Mouse (Mus musculus): ENCODE results near the gene Sptbn4. TPM values are rescaled to one million over a fixed set of nuclear protein-coding genes. Genes with fewer than 3 reads are reported as not detected.

Gene Sptbn4
- polyA plus RNA-seq, 1 experiment = 0.25 TPM

DNA sequence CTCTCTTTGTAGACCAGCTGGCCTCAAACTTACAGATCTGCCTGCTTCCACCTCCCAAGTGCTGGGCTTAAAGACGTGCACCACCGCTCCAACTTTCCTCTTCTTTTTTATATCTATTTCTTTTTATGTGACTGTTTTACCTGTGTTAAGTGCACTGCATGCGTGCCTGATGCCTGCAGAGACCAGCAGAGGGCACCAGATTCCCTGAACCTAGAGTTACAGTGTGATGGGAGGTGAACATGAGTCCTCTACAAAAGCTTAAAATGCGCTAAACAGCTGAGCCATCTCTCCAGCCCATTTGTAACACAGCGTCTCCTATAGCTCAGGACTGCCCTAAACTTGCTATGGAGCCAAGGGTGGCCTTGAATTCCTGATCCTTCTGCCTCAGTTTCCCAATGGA, 9.9 kb downstream of the Sptbn4 start:
- Histone ChIP-seq H3ac (ENCODE audit: control insufficient read depth, insufficient read length, low read depth) (no peak overlapping the region), H3K79me2 (ENCODE audit: control insufficient read depth, insufficient read depth) (no peaks in the 10 kb centered on the region), H3K36me3 (ENCODE audit: control insufficient read depth, insufficient read depth) (no peaks in the 10 kb centered on the region), H3K4me3 (ENCODE audit: insufficient read depth, poor library complexity, severe bottlenecking) (no peak overlapping the region), H3K79me3 (ENCODE audit: low read depth) (no peaks in the 10 kb centered on the region), H3K27me3 (ENCODE audit: control insufficient read depth, insufficient read depth, insufficient read length) (peaks cover 7% of the 10 kb centered on the region)
- TF ChIP-seq MYOD1 (IDR thresholded peaks at IDR 0.05; ENCODE audit: control insufficient read depth, insufficient read length, low read depth) (no peak), MYOG (IDR thresholded peaks at IDR 0.05; ENCODE audit: control insufficient read depth, extremely low read depth, insufficient read length) (no peak)

DNA sequence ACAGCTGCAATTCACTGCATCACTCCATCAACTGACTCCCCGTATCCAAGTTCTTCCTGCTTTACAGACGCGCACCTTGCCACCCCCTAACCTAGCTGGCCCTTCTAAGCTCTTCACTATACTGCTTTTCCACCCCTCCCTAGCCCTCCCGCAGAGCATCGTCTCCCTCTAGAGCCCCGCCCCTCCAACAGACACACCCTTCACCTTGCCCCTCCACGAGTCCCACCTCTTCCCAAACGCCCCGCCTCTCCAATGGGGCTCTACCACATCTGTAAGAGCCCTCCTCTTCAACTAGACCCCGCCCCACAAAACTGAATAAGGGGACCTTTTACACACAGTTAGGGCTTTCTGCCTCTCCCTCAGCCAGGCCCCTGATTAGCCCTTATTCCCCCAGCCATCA, 13.7 kb downstream of the Sptbn4 start:
- no peaks in the 10 kb centered on the region for H3K79me2 ChIP-seq (ENCODE audit: control insufficient read depth, insufficient read depth)
- H3K4me3 ChIP-seq (ENCODE audit: insufficient read depth, poor library complexity, severe bottlenecking) = no peak overlapping the region
- TF ChIP-seq MYOD1 (IDR thresholded peaks at IDR 0.05; ENCODE audit: control insufficient read depth, insufficient read length, low read depth) (no peak), FOSL1 (IDR thresholded peaks at IDR 0.05; ENCODE audit: insufficient read depth, low read length, poor library complexity, severe bottlenecking) (no peak), MAX (IDR thresholded peaks at IDR 0.05) (no peak)
- H3K27me3 ChIP-seq (ENCODE audit: control insufficient read depth, insufficient read depth, insufficient read length) = peaks cover 7% of the 10 kb centered on the region
- no peaks in the 10 kb centered on the region for H3K36me3 ChIP-seq (ENCODE audit: control insufficient read depth, insufficient read depth)
- no peaks in the 10 kb centered on the region for H3K79me3 ChIP-seq (ENCODE audit: low read depth)
- H3ac ChIP-seq (ENCODE audit: control insufficient read depth, insufficient read length, low read depth) = no peak overlapping the region

DNA sequence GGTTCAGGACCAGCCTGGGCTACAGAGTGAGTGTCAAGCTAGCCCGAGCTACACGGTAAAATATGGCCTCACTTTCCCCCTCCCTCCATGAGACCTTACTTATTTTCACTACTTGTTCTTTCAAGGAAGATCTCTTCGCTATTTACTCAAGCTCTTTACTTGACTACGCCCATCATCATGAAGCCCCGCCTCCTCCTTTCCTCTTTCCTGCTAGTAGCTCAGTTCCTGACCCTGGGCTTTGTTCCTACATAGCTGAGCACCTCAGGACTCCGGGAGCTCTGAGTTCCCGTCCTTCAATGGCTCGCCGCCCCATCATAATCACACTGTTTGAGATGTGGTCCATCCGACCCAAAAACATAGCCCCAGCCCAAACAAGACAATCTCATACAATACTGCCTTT, 14.1 kb downstream of the Sptbn4 start:
- peaks cover 7% of the 10 kb centered on the region for H3K27me3 ChIP-seq (ENCODE audit: control insufficient read depth, insufficient read depth, insufficient read length)
- no peaks in the 10 kb centered on the region for H3K79me3 ChIP-seq (ENCODE audit: low read depth)
- no peak overlapping the region for H3ac ChIP-seq (ENCODE audit: control insufficient read depth, insufficient read length, low read depth)
- no peaks in the 10 kb centered on the region for H3K36me3 ChIP-seq (ENCODE audit: control insufficient read depth, insufficient read depth)
- no peaks in the 10 kb centered on the region for H3K79me2 ChIP-seq (ENCODE audit: control insufficient read depth, insufficient read depth)
- TF ChIP-seq MYOD1 (IDR thresholded peaks at IDR 0.05; ENCODE audit: control insufficient read depth, insufficient read length, low read depth) (no peak), USF1 (IDR thresholded peaks at IDR 0.05; ENCODE audit: low read depth) (no peak), MYOG (IDR thresholded peaks at IDR 0.05; ENCODE audit: control insufficient read depth, extremely low read depth, insufficient read length) (no peak), FOSL1 (IDR thresholded peaks at IDR 0.05; ENCODE audit: insufficient read depth, low read length, poor library complexity, severe bottlenecking) (no peak), CTCF (IDR thresholded peaks at IDR 0.05; ENCODE audit: control insufficient read depth, insufficient read depth, insufficient read length) (no peak)
- no peak overlapping the region for H3K4me3 ChIP-seq (ENCODE audit: insufficient read depth, poor library complexity, severe bottlenecking)

DNA sequence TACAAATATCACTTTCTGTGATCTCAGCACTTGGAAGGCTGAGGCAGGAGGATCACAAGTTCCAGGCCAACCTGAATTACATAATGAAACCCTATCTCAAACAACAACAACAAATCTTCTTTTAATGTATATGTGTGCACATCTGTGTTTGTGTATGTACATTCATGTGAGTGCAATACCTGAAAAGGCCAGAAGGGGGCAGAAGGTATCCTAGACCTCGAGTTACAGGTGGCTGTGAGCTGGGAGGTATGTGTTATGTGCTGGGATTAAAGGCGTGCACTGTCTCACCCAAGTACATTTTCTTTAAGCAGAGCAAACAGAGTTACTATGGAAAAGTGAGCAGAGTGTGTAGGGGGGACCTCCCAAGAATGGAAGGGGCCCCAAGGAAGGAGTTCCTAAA, 18.4 kb downstream of the Sptbn4 start:
- Histone ChIP-seq H3K4me3 (ENCODE audit: insufficient read depth, poor library complexity, severe bottlenecking) (no peak overlapping the region), H3ac (ENCODE audit: control insufficient read depth, insufficient read length, low read depth) (no peak overlapping the region), H3K27me3 (ENCODE audit: control insufficient read depth, insufficient read depth, insufficient read length) (peaks cover 4% of the 10 kb centered on the region), H3K36me3 (ENCODE audit: control insufficient read depth, insufficient read depth) (no peaks in the 10 kb centered on the region), H3K79me2 (ENCODE audit: control insufficient read depth, insufficient read depth) (no peaks in the 10 kb centered on the region), H3K79me3 (ENCODE audit: low read depth) (no peaks in the 10 kb centered on the region)
- TF ChIP-seq USF1 (IDR thresholded peaks at IDR 0.05; ENCODE audit: low read depth) = no peak
- no peak for TF ChIP-seq MYOD1 (IDR thresholded peaks at IDR 0.05; ENCODE audit: control insufficient read depth, insufficient read length, low read depth)
- no peak for TF ChIP-seq CEBPB (IDR thresholded peaks at IDR 0.05; ENCODE audit: low read depth)
- TF ChIP-seq FOSL1 (IDR thresholded peaks at IDR 0.05; ENCODE audit: insufficient read depth, low read length, poor library complexity, severe bottlenecking) = no peak
- TF ChIP-seq MYOG (IDR thresholded peaks at IDR 0.05; ENCODE audit: control insufficient read depth, extremely low read depth, insufficient read length) = no peak
- no peak for TF ChIP-seq CTCF (IDR thresholded peaks at IDR 0.05; ENCODE audit: control insufficient read depth, insufficient read depth, insufficient read length)
- no peak for TF ChIP-seq MAX (IDR thresholded peaks at IDR 0.05)

DNA sequence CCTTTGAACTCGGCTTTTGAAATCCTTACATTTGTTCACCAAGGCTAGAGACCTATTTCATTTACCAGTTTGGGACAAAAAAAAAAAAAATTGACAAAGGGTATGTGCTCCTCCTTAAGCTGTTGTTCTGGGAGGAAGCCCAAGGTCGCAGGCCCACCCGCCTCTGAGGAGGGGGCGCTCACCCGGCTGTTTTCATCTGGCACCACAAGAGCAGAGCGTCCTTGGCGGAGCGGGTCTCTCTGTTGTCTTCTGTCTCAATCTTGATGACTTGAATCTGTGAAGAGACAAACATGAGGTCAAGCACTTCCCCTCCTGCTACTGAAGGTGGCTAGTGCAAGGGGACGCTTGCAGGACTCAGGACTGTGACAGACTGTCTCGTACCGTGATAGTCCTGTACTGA, 19.5 kb downstream of the Sptbn4 start:
- Histone ChIP-seq H3K36me3 (ENCODE audit: control insufficient read depth, insufficient read depth) (no peaks in the 10 kb centered on the region), H3K27me3 (ENCODE audit: control insufficient read depth, insufficient read depth, insufficient read length) (peaks cover 4% of the 10 kb centered on the region), H3K79me2 (ENCODE audit: control insufficient read depth, insufficient read depth) (no peaks in the 10 kb centered on the region), H3K79me3 (ENCODE audit: low read depth) (no peaks in the 10 kb centered on the region), H3K4me3 (ENCODE audit: insufficient read depth, poor library complexity, severe bottlenecking) (no peak overlapping the region), H3ac (ENCODE audit: control insufficient read depth, insufficient read length, low read depth) (no peak overlapping the region)
- TF ChIP-seq MYOD1 (IDR thresholded peaks at IDR 0.05; ENCODE audit: control insufficient read depth, insufficient read length, low read depth) (no peak), MYOG (IDR thresholded peaks at IDR 0.05; ENCODE audit: control insufficient read depth, extremely low read depth, insufficient read length) (no peak), MAX (IDR thresholded peaks at IDR 0.05) (no peak), CTCF (IDR thresholded peaks at IDR 0.05; ENCODE audit: control insufficient read depth, insufficient read depth, insufficient read length) (no peak), USF1 (IDR thresholded peaks at IDR 0.05; ENCODE audit: low read depth) (no peak), FOSL1 (IDR thresholded peaks at IDR 0.05; ENCODE audit: insufficient read depth, low read length, poor library complexity, severe bottlenecking) (no peak), CEBPB (IDR thresholded peaks at IDR 0.05; ENCODE audit: low read depth) (no peak)

DNA sequence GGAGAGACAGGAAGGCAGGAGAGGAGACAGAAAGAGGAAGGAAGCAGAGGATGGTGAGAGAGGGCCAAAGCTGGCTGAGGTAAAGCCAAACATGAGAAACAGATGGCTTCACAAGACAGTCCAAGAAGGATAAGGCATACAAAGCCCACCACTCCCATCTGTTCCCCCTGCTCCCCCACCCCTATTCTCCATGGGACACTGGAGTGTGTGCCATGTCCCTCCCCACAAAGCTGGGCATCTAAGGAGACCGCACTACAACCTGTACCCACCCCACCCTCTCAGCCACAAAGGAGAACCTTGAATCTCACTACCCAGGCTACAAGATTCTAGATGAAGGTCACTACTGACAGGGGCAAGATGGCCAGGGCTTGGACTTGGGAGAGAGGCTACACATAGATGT, 20.1 kb downstream of the Sptbn4 start:
- TF ChIP-seq FOSL1 (IDR thresholded peaks at IDR 0.05; ENCODE audit: insufficient read depth, low read length, poor library complexity, severe bottlenecking) = no peak
- no peak for TF ChIP-seq MAX (IDR thresholded peaks at IDR 0.05)
- TF ChIP-seq MYOD1 (IDR thresholded peaks at IDR 0.05; ENCODE audit: control insufficient read depth, insufficient read length, low read depth) = no peak
- no peak for TF ChIP-seq CTCF (IDR thresholded peaks at IDR 0.05; ENCODE audit: control insufficient read depth, insufficient read depth, insufficient read length)
- TF ChIP-seq MYOG (IDR thresholded peaks at IDR 0.05; ENCODE audit: control insufficient read depth, extremely low read depth, insufficient read length) = no peak
- TF ChIP-seq USF1 (IDR thresholded peaks at IDR 0.05; ENCODE audit: low read depth) = no peak
- H3K4me3 ChIP-seq (ENCODE audit: insufficient read depth, poor library complexity, severe bottlenecking) = no peak overlapping the region
- no peaks in the 10 kb centered on the region for H3K36me3 ChIP-seq (ENCODE audit: control insufficient read depth, insufficient read depth)
- no peaks in the 10 kb centered on the region for H3K79me3 ChIP-seq (ENCODE audit: low read depth)
- H3ac ChIP-seq (ENCODE audit: control insufficient read depth, insufficient read length, low read depth) = no peak overlapping the region
- peaks cover 4% of the 10 kb centered on the region for H3K27me3 ChIP-seq (ENCODE audit: control insufficient read depth, insufficient read depth, insufficient read length)
- no peaks in the 10 kb centered on the region for H3K79me2 ChIP-seq (ENCODE audit: control insufficient read depth, insufficient read depth)

Measured in C2C12 (cell line).